Mouse (Mus musculus) layer of hippocampus, adult 18-20 months (tissue): ENCODE results near the gene Dnal4. TPM values are rescaled to one million over a fixed set of nuclear protein-coding genes. Genes with fewer than 3 reads are reported as not detected.
A peak's percentile ranks its signal among the peaks of the same experiment; 100 is the strongest.

Experiments used
- DNase-seq, 2 experiments: peaks; one replicate each; pipeline ENCODE4 v3.0.0; 2022; ENCODE audit warnings: low spot score in 2 of 2
- total RNA-seq, 2 experiments: library from RNA; stranded (reverse); gene quantifications; 2 replicates each; pipeline ENCODE4 v1.2.3; 2021

Dnal4 gene
- total RNA-seq, 2 experiments from 2014 or later: 61.7 to 68.7 TPM

- DNase-seq: peak; percentile 75 to 79
Observed at GRCm38 (mm10) chr15:79764539-79765267, 12.9 kb downstream of the Dnal4 start.

- DNase-seq: no peak
Observed at GRCm38 (mm10) chr15:79763601-79764246, 13.9 kb downstream of the Dnal4 start.

- DNase-seq: no peak
Observed at GRCm38 (mm10) chr15:79763001-79763400, 14.6 kb downstream of the Dnal4 start.

GRCm38 (mm10) chr15:79760956-79761355, 16.7 kb downstream of the Dnal4 start:
- DNase-seq: peak in 1 of 2 experiments; percentile 59

- no peak for DNase-seq
Observed at GRCm38 (mm10) chr15:79757118-79757517, 20.5 kb downstream of the Dnal4 start.

GRCm38 (mm10) chr15:79755977-79756625, 21.5 kb downstream of the Dnal4 start:
- DNase-seq: peak in 1 of 2 experiments; percentile 60

GRCm38 (mm10) chr15:79755176-79755575, 22.5 kb downstream of the Dnal4 start:
- no peak for DNase-seq

- DNase-seq: no peak
Observed at GRCm38 (mm10) chr15:79753873-79754272, 23.8 kb downstream of the Dnal4 start.

- no peak for DNase-seq
Observed at GRCm38 (mm10) chr15:79753420-79753752, 24.3 kb downstream of the Dnal4 start.

GRCm38 (mm10) chr15:79752742-79753419, 24.8 kb downstream of the Dnal4 start:
- peak; percentile 73 to 82 for DNase-seq

GRCm38 (mm10) chr15:79751772-79752171, 25.9 kb downstream of the Dnal4 start:
- DNase-seq: no peak

- no peak for DNase-seq
Observed at GRCm38 (mm10) chr15:79750266-79750665, 27.4 kb downstream of the Dnal4 start.

GRCm38 (mm10) chr15:79749162-79749561, 28.5 kb downstream of the Dnal4 start:
- no peak for DNase-seq

- no peak for DNase-seq
Observed at GRCm38 (mm10) chr15:79747998-79748397, 29.7 kb downstream of the Dnal4 start.

- DNase-seq: no peak
Observed at GRCm38 (mm10) chr15:79745883-79746282, 31.8 kb downstream of the Dnal4 start.

- DNase-seq: no peak
Observed at GRCm38 (mm10) chr15:79745312-79745711, 32.3 kb downstream of the Dnal4 start.

- DNase-seq: no peak
Observed at GRCm38 (mm10) chr15:79744742-79745141, 32.9 kb downstream of the Dnal4 start.

GRCm38 (mm10) chr15:79744001-79744400, 33.6 kb downstream of the Dnal4 start:
- no peak for DNase-seq

- DNase-seq: no peak
Observed at GRCm38 (mm10) chr15:79742706-79743023, 35.0 kb downstream of the Dnal4 start.

GRCm38 (mm10) chr15:79741921-79742705, 35.5 kb downstream of the Dnal4 start, which contains the start of gene Sun2:
Gene Sun2, minus strand, starts transcription at chr15:79742536.
- DNase-seq: peak; percentile 85 to 96
